Mouse (Mus musculus) gastrocnemius, adult 2 months (tissue): ENCODE measurements around the gene Ralgds. TPM values are rescaled to one million over a fixed set of nuclear protein-coding genes. Genes with fewer than 3 reads are reported as not detected.
"Not testable (repeated sequence)": the region's sequence is repeated elsewhere in the genome, so short reads cannot be mapped to it uniquely, and the experiment has no call there.

ENCODE experiments used
- DNase-seq: peaks from one replicate; pipeline ENCODE4 v3.0.0; 2022
- H3K27ac ChIP-seq: fragments of 200-600 bp; 2 replicates; pipeline ENCODE4 v1.8.1; 2022; ENCODE audit warnings: mild to moderate bottlenecking
- H3K4me3 ChIP-seq: fragments of 200-600 bp; 2 replicates; pipeline ENCODE4 v1.8.1; 2022; ENCODE audit warnings: mild to moderate bottlenecking, moderate library complexity
- CTCF ChIP-seq: fragments of 200-600 bp; IDR thresholded peaks from 2 replicates; pipeline ENCODE4 v1.8.1; 2022; ENCODE audit warnings: antibody characterized with exemption, mild to moderate bottlenecking, moderate library complexity
- intact Hi-C: fragments of 180-260 bp; cut with DNase I; formaldehyde crosslinking; loops from one replicate; pipeline ENCODE4 v1.15.1; 2025
- total RNA-seq, 2 experiments: library from RNA; stranded (reverse); gene quantifications; 2 replicates each; pipeline ENCODE4 v1.2.3; 2021

The Ralgds gene
- total RNA-seq, 2 experiments from 2014 or later: 9.9 to 10.1 TPM

GRCm38 (mm10) chr2:28483861-28484260, 29.1 kb upstream of the Ralgds start:
- H3K4me3 ChIP-seq: no peak overlapping the region
- no peak overlapping the region for H3K27ac ChIP-seq
- intact Hi-C loops: no loop called here
- no peak for DNase-seq
- no peak for TF ChIP-seq CTCF

GRCm38 (mm10) chr2:28494521-28494920, 18.4 kb upstream of the Ralgds start:
- no peak for DNase-seq
- TF ChIP-seq CTCF: no peak
- Histone ChIP-seq H3K27ac (no peak overlapping the region), H3K4me3 (no peak overlapping the region)
- intact Hi-C loops: no loop called here

GRCm38 (mm10) chr2:28495207-28495756, 17.6 kb upstream of the Ralgds start:
- Histone ChIP-seq H3K4me3 (peak overlapping the region; percentile 7; the same call in 1 of the 2 replicates), H3K27ac (no peak overlapping the region)
- peak; percentile 29; the same call in 1 of the 2 replicates for TF ChIP-seq CTCF
- intact Hi-C loops: no loop called here
- no peak for DNase-seq

GRCm38 (mm10) chr2:28495801-28496595, 16.9 kb upstream of the Ralgds start:
- intact Hi-C loops: no loop called here
- Histone ChIP-seq H3K27ac (no peak overlapping the region), H3K4me3 (peak overlapping the region; percentile 1; the same call in 1 of the 2 replicates)
- DNase-seq: no peak
- no peak for TF ChIP-seq CTCF

- Histone ChIP-seq H3K27ac (no peak within 1 kb of the TSS), H3K4me3 (peak within 1 kb of the TSS; percentile 54)
- intact Hi-C loops: no loop called here
- no peak for TF ChIP-seq CTCF
- no peak for DNase-seq
These were observed 16.3 kb upstream of the Ralgds start, which contains the start of gene Gbgt1 for GRCm38 (mm10) chr2:28496671-28497070. Gene Gbgt1 (plus strand): TSS chr2:28496891.

- intact Hi-C loops: no loop called here
- DNase-seq: no peak
- no peak for TF ChIP-seq CTCF
- H3K4me3 ChIP-seq: peak overlapping the region; percentile 54
- no peak overlapping the region for H3K27ac ChIP-seq
These were observed 15.4 kb upstream of the Ralgds start for GRCm38 (mm10) chr2:28497561-28497960.

GRCm38 (mm10) chr2:28498431-28498830, 14.5 kb upstream of the Ralgds start:
- no peak for DNase-seq
- Histone ChIP-seq H3K27ac (no peak overlapping the region), H3K4me3 (peak overlapping the region; percentile 18; the same call in 1 of the 2 replicates)
- intact Hi-C loops: no loop called here
- TF ChIP-seq CTCF: no peak

- intact Hi-C loops: no loop called here
- H3K27ac ChIP-seq: no peak overlapping the region
- H3K4me3 ChIP-seq: no peak overlapping the region
- DNase-seq: no peak
- no peak for TF ChIP-seq CTCF
These were observed 9.9 kb upstream of the Ralgds start for GRCm38 (mm10) chr2:28502987-28503386.

- H3K4me3 ChIP-seq: no peak overlapping the region
- no peak for DNase-seq
- intact Hi-C loops: no loop called here
- H3K27ac ChIP-seq: no peak overlapping the region
- no peak for TF ChIP-seq CTCF
These were observed 8.2 kb upstream of the Ralgds start for GRCm38 (mm10) chr2:28504676-28505075.

GRCm38 (mm10) chr2:28505795-28506194, 7.1 kb upstream of the Ralgds start, which contains the start of gene Gm10134:
Gene Gm10134 (plus strand): TSS chr2:28506095.
- Histone ChIP-seq H3K4me3 (no peak within 1 kb of the TSS), H3K27ac (no peak within 1 kb of the TSS)
- intact Hi-C loops: no loop called here
- no peak for DNase-seq
- no peak for TF ChIP-seq CTCF

- no peak overlapping the region for H3K4me3 ChIP-seq
- no peak for TF ChIP-seq CTCF
- H3K27ac ChIP-seq: no peak overlapping the region
- no peak for DNase-seq
- intact Hi-C loops: no loop called here
These were observed 6.6 kb upstream of the Ralgds start for GRCm38 (mm10) chr2:28506291-28506690.

GRCm38 (mm10) chr2:28511600-28511999, 1.3 kb upstream of the Ralgds start:
- intact Hi-C loops: not testable (repeated sequence)

More at GRCm38 (mm10) chr2:28511600-28511999, 1.3 kb upstream of the Ralgds start:
- H3K4me3 ChIP-seq, DNase-seq, H3K27ac ChIP-seq: not testable (repeated sequence)
- peak; percentile 38 for TF ChIP-seq CTCF
